Mouse (Mus musculus) heart, postnatal 0 days (tissue): ENCODE results near the gene Zfp281. TPM values are rescaled to one million over a fixed set of nuclear protein-coding genes. Genes with fewer than 3 reads are reported as not detected.

Experiments
- ATAC-seq: fragments of 200-750 bp; cut with Nextera tagmentation; 2 replicates; pipeline ENCODE4 v1.8.0; 2017; ENCODE audit warnings: low read depth, moderate number of reproducible peaks, moderate library complexity; ENCODE audit not compliant: insufficient read depth
- DNase-seq: peaks from one replicate; pipeline ENCODE4 v3.0.0-alpha.2; 2016; ENCODE audit warnings: low spot score
- H3K27ac ChIP-seq: fragments of 300-500 bp; sonication (generic); 2 replicates; pipeline ENCODE4 v1.5.1; 2014; ENCODE audit warnings: low read depth, mild to moderate bottlenecking
- H3K27me3 ChIP-seq: fragments of 300-500 bp; sonication (generic); 2 replicates; pipeline ENCODE4 v1.6.1; 2014; ENCODE audit warnings: low read length, mixed read lengths; ENCODE audit not compliant: control insufficient read depth, insufficient read depth
- H3K36me3 ChIP-seq: fragments of 300-500 bp; sonication (generic); replicated peaks from 2 replicates; pipeline ENCODE4 v1.6.1; 2014; ENCODE audit warnings: low read length, mixed read lengths; ENCODE audit not compliant: control insufficient read depth, insufficient read depth
- H3K4me1 ChIP-seq: fragments of 300-500 bp; sonication (generic); 2 replicates; pipeline ENCODE4 v1.6.1; 2014; ENCODE audit warnings: antibody characterized with exemption; ENCODE audit not compliant: control insufficient read depth, insufficient read depth
- H3K4me2 ChIP-seq: fragments of 300-500 bp; sonication (generic); 2 replicates; pipeline ENCODE4 v1.6.1; 2014; ENCODE audit warnings: low read depth, mild to moderate bottlenecking, low read length, moderate library complexity
- H3K4me3 ChIP-seq: fragments of 300-500 bp; sonication (generic); 2 replicates; pipeline ENCODE4 v1.5.1; 2014; ENCODE audit warnings: low read depth, low read length
- H3K9ac ChIP-seq: fragments of 300-500 bp; sonication (generic); replicated peaks from 2 replicates; pipeline ENCODE4 v1.6.1; 2014; ENCODE audit warnings: low read depth, low read length, mixed read lengths
- H3K9me3 ChIP-seq: fragments of 300-500 bp; sonication (generic); replicated peaks from 2 replicates; pipeline ENCODE4 v1.6.1; 2016; ENCODE audit warnings: low read length; ENCODE audit not compliant: control insufficient read depth
- CTCF ChIP-seq: IDR thresholded peaks from 2 replicates; pipeline ENCODE4 v1.5.1; 2016; ENCODE audit warnings: antibody characterized with exemption, control low read depth, low read depth
- EP300 ChIP-seq: IDR thresholded peaks from 2 replicates; pipeline ENCODE4 v1.6.1; 2016; ENCODE audit warnings: antibody characterized with exemption, low read depth
- WGBS: fragments of 180-500 bp; shearing (Covaris S2); extraction: QIAGEN DNeasy Blood & Tissue Kit; methylation state at CpG from one replicate; pipeline ENCODE4 v1.1.7; 2014; 5-methylcytosine and 5-hydroxymethylcytosine counted together
- polyA plus RNA-seq: library from polyadenylated mRNA; unstranded; fragments of >200 nt; fragmentation: Nextera tagmentation; extraction: Ambion mirVana; gene quantifications from 2 replicates; pipeline ENCODE4 v1.2.1, GENCODE M21; 2015
- total RNA-seq: library from RNA; depleted of rRNA; stranded (reverse); fragments of >200 nt; gene quantifications from 2 replicates; pipeline ENCODE4 v1.2.3, GENCODE M21; 2014; ENCODE audit warnings: low replicate concordance

The Zfp281 gene
- total and polyA plus RNA-seq, 2 experiments from 2014 or later: 8.3 to 16.2 TPM

GRCm38 (mm10) chr1:136652066-136652465 is 27.4 kb downstream of the Zfp281 start:
- DNase-seq (no peak), ATAC-seq (no peak)
- no peak overlapping the region for H3K27ac ChIP-seq
- no peaks in the 10 kb centered on the region for H3K36me3 ChIP-seq
- H3K9me3 ChIP-seq: no peaks in the 10 kb centered on the region
- 0 out of 2 replicates have a peak, but pooled peaks cover 3% of the 10 kb centered on the region for H3K4me1 ChIP-seq
- H3K4me2 ChIP-seq: no peak overlapping the region
- WGBS: 88% methylated on average over 3 of the region's 3 CpGs
- H3K27me3 ChIP-seq: no peaks in the 10 kb centered on the region
- H3K4me3 ChIP-seq: no peak overlapping the region
- no peak overlapping the region for H3K9ac ChIP-seq
- no peak for TF ChIP-seq EP300
- no peak for TF ChIP-seq CTCF

DNA sequence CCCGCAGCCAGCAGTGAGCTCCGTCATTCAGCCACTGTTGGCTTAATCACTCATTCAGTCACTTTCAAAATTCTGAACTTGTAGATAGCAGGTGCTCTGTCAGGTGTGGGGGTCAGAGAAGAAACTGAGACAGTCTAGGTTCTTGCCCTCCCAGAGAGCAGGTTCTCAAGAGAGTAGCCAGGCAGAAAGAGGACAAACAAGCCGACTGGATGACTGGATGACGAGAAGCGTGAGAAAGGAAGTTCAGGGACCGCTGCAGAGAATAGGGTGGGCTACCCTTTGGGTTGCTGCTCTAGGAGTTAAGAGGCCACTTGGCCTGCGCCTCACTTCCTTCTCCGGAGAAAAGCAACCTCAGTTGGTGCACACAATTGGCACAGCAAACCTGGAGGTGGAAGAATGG is 28.8 kb downstream of the Zfp281 start:
- DNase-seq: no peak
- TF ChIP-seq EP300 (no peak), CTCF (no peak)
- WGBS: 73% methylated on average over 8 of the region's 8 CpGs
- Histone ChIP-seq H3K4me1 (0 out of 2 replicates have a peak, but pooled peaks cover 3% of the 10 kb centered on the region), H3K4me3 (no peak overlapping the region), H3K4me2 (no peak overlapping the region), H3K9me3 (no peaks in the 10 kb centered on the region), H3K36me3 (no peaks in the 10 kb centered on the region), H3K9ac (no peak overlapping the region), H3K27me3 (no peaks in the 10 kb centered on the region), H3K27ac (no peak overlapping the region)
- ATAC-seq: no peak

DNA sequence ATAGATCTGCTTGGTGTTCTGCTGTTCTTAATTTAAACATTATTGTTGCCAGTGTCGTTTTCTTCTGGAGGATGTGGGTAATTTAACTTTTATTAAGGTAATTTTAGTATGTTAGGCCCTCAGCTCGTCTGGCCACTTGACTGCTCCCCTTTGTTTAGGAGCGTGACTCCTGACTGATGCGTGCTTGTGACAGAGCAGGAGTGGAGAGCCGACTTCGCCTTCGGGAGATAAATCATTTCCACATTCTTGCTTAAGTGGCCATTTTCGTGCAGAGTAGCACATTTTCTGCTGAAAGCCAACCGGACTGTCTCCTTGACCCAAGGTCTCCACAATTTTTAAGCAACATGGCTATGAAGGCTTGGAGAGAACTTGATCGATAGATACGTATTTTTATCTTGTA is 29.7 kb downstream of the Zfp281 start:
- 53% methylated on average over 11 of the region's 11 CpGs for WGBS
- H3K27me3 ChIP-seq: no peaks in the 10 kb centered on the region
- H3K9me3 ChIP-seq: no peaks in the 10 kb centered on the region
- no peak for DNase-seq
- no peak overlapping the region for H3K4me2 ChIP-seq
- no peak overlapping the region for H3K4me3 ChIP-seq
- H3K4me1 ChIP-seq: 0 out of 2 replicates have a peak, but pooled peaks cover 3% of the 10 kb centered on the region
- no peak for ATAC-seq
- H3K9ac ChIP-seq: no peak overlapping the region
- no peaks in the 10 kb centered on the region for H3K36me3 ChIP-seq
- no peak overlapping the region for H3K27ac ChIP-seq
- TF ChIP-seq CTCF: no peak
- TF ChIP-seq EP300: no peak

- H3K4me3 ChIP-seq: no peak overlapping the region
- no peak overlapping the region for H3K9ac ChIP-seq
- H3K4me1 ChIP-seq: 0 out of 2 replicates have a peak, but pooled peaks cover 3% of the 10 kb centered on the region
- no peaks in the 10 kb centered on the region for H3K9me3 ChIP-seq
- no peak for TF ChIP-seq CTCF
- TF ChIP-seq EP300: no peak
- H3K36me3 ChIP-seq: no peaks in the 10 kb centered on the region
- peak; percentile 39 for DNase-seq
- 39% methylated on average over 7 of the region's 7 CpGs for WGBS
- H3K27ac ChIP-seq: no peak overlapping the region
- no peak overlapping the region for H3K4me2 ChIP-seq
- no peaks in the 10 kb centered on the region for H3K27me3 ChIP-seq
- ATAC-seq: peak; percentile 17; the same call in 1 of the 2 replicates
Measured at GRCm38 (mm10) chr1:136656619-136657018, 31.9 kb downstream of the Zfp281 start.

DNA sequence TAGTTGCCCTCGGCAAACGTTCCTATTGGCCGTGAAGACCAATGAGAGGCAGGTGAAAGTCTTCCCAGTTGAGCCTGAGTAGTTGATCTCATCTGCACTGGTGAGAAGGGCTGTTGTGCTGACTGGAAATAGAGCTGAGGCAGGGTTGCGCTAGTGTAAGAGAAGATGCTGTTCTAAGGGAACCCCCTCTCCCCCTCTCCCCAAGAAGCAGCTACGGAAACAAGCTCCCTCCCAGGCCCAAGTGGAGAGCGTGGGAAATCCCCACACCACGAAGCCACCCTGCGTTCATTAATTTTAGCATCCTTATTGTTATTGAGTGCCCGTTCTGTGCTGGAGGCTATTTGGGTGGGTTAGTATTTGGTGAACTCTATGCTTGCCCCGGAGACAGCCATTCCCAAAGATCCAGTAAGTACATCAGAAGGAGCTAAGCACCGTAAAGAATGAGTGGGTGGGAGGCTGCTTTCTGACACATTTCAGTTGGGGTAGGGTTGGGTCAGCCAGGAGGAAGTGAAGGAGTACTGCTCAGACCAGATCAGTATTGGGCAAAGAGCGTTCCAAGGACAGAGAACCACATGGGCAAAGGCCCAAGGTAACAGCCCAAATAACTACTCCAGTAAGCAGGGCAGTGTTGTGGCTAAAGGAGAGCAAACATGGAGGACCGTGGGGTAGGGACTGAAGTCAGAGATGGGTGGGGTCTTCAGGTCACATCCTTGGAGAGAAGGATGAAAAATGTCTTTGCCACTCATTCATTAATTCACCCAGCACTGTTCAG is 33.9 kb downstream of the Zfp281 start:
- no peaks in the 10 kb centered on the region for H3K9me3 ChIP-seq
- TF ChIP-seq CTCF (no peak), EP300 (no peak)

More for the DNA sequence above, 33.9 kb downstream of the Zfp281 start:
- 86% methylated on average over 13 of the region's 13 CpGs for WGBS
- no peak for DNase-seq
- ATAC-seq: no peak
- Histone ChIP-seq H3K4me2 (no peak overlapping the region), H3K36me3 (no peaks in the 10 kb centered on the region), H3K4me3 (no peak overlapping the region), H3K27ac (no peak overlapping the region), H3K4me1 (0 out of 2 replicates have a peak, but pooled peaks cover 3% of the 10 kb centered on the region), H3K27me3 (no peaks in the 10 kb centered on the region), H3K9ac (no peak overlapping the region)
